Mouse (Mus musculus) left cerebral cortex, adult 2 months (tissue): ENCODE measurements around the gene Pax2. TPM values are rescaled to one million over a fixed set of nuclear protein-coding genes. Genes with fewer than 3 reads are reported as not detected.
A peak's percentile ranks its signal among the peaks of the same experiment; 100 is the strongest.

Experiments used
- DNase-seq, 2 experiments: peaks; one replicate each; pipeline ENCODE4 v3.0.0; 2021 to 2022; ENCODE audit warnings: low spot score in 2 of 2, mixed read lengths in 1 of 2; ENCODE audit errors: extremely low spot score in 1 of 2
- H3K27ac ChIP-seq: fragments of 200-600 bp; 2 replicates; pipeline ENCODE4 v1.8.1; 2022
- H3K4me3 ChIP-seq: fragments of 200-600 bp; 2 replicates; pipeline ENCODE4 v1.8.1; 2022
- CTCF ChIP-seq: fragments of 200-600 bp; IDR thresholded peaks from 2 replicates; pipeline ENCODE4 v1.8.1; 2022; ENCODE audit warnings: antibody characterized with exemption, mild to moderate bottlenecking, moderate library complexity
- intact Hi-C: fragments of 180-260 bp; cut with DNase I; formaldehyde crosslinking; loops from one replicate; pipeline ENCODE4 v1.15.1; 2025
- total RNA-seq, 2 experiments: library from RNA; stranded (reverse); gene quantifications; 2 replicates each; pipeline ENCODE4 v1.2.3; 2021

The Pax2 gene
- total RNA-seq, 2 experiments from 2014 or later = 0.14 to 0.28 TPM

DNA sequence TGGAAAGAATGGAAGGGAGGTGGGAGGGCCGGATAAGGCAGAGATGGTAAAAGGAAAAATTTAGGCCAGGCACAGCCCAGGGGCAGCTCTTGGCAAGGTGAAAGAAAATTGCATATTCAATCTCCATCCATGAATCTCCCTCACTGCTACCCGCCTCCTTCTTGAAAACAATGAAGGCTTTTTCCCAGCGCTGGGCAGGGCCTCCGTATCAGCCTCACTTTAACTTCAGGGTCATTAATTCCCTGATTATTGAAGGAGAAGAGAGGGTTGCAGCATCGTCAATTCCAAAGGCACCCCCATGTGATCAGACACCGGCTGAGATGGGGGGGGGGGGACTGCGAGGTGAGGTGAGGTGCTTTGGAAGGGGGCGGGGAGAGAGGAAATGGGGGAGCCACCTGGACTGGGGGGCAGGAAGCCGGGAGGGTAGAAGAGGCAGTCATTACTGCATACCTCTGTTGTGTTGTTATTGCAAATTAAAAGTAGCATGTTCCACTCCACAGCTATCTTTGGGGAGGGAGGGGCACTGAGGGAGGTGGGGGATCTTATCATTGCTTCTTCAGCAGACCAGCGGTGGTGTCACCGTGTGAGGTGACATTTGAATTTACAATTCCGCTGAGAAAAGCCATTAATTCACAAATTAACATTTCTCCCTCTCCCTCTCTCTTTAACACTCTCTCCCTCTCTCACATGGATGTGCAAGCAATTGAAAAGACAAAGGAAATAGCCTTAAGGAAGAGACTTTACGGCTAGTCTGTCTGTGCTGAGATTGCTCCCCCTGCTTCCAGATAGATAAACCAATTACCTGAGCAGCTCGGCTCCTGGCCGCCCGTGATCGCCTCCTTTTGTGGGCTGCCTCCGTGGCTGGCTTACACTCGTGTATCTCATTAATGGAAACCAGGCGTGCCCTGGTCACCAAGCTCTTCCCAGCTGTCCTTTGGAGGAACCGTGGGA lies 41.5 kb downstream of the Pax2 start:
- TF ChIP-seq CTCF = no peak
- Histone ChIP-seq H3K27ac (no peak overlapping the region), H3K4me3 (no peak overlapping the region)
- no peak for DNase-seq
- intact Hi-C loops = no loop called here

DNA sequence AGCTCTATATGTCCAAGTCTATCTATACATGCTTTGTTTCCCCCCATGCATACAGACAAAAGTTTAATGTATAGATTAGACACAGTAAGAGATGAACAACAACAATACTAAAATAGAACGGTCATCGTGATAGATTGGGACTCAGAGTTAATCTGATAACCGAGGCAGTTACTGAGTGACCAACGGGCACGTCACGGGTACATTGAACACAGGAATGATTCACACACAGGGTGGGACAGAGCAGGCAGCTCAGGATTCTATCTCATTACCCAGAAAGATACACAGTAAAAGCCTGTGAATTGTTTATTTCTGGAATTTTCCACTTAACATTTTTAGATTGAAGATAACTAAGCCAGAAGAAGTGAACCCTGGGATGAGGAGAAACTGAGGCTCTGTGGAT lies 42.9 kb downstream of the Pax2 start:
- Histone ChIP-seq H3K4me3 (no peak overlapping the region), H3K27ac (no peak overlapping the region)
- intact Hi-C loops = no loop called here
- DNase-seq = no peak
- TF ChIP-seq CTCF = no peak

DNA sequence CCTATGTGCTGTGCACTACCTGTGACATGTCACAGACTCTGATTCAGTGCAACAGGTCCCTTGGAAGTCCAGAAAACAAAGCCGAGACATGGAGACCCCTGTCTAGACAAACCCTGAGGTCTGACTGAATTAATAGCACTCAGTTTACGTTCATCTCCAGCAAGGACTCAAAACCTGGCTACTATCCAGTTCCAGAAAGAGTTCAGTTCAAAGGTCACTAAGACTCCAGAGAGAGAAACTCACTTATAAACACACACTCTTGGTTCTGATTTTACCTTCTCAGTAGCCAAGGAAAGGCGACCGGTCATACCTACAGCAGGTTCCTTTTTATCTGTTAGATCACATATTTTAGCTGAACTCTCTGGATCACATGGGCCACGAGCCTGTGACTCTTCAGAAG lies 43.3 kb downstream of the Pax2 start:
- Histone ChIP-seq H3K4me3 (no peak overlapping the region), H3K27ac (no peak overlapping the region)
- intact Hi-C loops = no loop called here
- no peak for DNase-seq
- TF ChIP-seq CTCF = no peak

DNA sequence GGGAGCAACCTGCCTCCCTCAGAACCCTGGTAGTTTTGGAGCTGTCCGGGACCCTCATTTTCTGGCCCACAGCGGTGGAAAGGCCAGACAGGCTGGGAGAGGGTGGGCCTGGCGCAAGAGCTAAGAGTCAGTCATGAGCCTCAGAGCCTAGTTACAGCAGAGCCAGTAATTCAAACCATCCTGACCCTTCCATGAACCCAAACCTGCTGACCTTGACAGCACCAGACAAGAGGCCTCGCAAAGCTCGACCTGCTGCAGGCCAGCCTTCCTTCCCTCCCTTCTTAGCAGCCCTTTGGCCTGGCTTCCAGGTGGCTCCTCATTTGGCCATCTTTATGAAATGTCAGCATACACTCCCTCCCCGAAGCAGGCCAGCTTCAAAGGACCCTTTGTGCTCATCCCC lies 44.5 kb downstream of the Pax2 start:
- TF ChIP-seq CTCF = no peak
- Histone ChIP-seq H3K27ac (no peak overlapping the region), H3K4me3 (no peak overlapping the region)
- no peak for DNase-seq
- intact Hi-C loops = no loop called here

DNA sequence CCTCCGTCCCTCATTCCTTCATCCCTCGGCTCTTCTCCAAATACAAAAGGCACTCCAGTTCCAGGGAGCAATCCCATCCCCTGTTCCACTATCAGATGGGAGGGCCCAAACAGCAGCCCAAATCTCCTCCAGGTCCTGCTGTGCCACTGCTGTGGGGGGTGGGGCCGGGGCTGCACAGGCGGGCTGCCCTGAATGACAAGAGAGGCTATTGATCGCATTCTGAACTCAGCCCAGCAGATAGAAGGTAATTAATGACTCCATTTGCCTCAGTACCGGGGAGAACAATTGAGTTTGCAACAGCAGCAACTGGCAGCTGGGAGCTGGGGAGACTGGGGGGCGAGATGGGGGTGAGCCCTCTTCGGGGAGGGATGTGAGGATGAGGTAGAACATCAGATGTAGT lies 52.9 kb downstream of the Pax2 start:
- TF ChIP-seq CTCF = no peak
- DNase-seq = no peak
- H3K4me3 ChIP-seq = no peak overlapping the region
- intact Hi-C loops = no loop called here
- H3K27ac ChIP-seq = no peak overlapping the region

DNA sequence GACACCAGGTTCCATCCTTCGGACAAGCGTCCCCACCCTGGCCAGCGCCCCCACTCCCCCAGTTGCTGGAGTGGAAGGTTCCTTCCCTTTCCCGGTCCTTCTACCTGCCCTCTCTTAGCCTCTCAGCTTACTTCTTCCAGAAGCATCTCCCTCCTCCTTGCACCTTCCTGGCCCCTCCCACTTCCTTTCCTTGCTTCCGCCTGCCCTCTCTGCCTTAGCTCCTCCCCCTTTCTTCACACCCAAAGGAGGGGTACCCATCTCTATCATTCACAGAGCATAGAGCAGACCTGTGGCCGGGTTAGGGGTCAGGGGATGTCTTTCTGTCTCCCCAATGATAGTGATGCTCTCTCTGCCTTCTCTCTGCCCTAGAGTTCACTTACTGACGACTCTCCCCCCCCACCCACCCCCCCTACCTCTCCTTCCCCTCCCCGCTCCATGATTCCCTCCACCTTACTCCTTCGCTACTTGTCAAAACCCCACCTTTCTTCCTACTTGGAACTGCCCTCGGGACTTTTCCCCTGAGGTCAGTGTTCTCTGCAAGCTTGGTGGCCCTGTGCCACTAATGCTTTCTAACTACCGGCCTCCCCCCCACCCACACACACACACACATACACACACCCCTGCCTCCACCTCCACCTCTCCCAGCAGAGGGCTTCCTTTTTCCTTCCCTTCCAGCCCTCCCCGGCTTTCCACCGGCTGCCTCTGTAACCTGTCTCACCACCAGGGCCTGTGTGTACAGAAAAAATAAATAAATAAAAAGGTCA lies 57.0 kb downstream of the Pax2 start:
- intact Hi-C loops = no loop called here
- Histone ChIP-seq H3K27ac (no peak overlapping the region), H3K4me3 (no peak overlapping the region)
- no peak for TF ChIP-seq CTCF
- DNase-seq = no peak

DNA sequence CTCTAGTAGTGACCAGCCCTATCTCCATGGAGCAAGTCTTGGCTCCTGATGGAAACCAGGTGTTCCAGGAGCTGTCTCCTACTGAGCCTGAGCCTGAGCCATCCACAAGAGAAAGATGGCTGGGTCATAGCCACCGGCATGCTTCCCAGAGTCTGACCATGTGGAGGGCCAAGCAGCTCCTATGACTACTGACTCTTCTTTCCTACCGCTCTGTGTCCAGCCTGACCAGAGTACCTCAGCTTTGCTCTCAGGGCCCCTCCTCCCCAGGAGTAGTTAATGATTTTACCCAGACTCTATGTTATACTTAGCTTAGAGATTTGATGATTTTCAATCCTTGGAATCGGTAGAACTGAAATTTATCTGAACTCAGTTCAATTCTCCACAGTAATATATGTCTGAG lies 59.3 kb downstream of the Pax2 start:
- intact Hi-C loops = no loop called here
- no peak for TF ChIP-seq CTCF
- no peak overlapping the region for H3K4me3 ChIP-seq
- H3K27ac ChIP-seq = no peak overlapping the region
- no peak for DNase-seq

DNA sequence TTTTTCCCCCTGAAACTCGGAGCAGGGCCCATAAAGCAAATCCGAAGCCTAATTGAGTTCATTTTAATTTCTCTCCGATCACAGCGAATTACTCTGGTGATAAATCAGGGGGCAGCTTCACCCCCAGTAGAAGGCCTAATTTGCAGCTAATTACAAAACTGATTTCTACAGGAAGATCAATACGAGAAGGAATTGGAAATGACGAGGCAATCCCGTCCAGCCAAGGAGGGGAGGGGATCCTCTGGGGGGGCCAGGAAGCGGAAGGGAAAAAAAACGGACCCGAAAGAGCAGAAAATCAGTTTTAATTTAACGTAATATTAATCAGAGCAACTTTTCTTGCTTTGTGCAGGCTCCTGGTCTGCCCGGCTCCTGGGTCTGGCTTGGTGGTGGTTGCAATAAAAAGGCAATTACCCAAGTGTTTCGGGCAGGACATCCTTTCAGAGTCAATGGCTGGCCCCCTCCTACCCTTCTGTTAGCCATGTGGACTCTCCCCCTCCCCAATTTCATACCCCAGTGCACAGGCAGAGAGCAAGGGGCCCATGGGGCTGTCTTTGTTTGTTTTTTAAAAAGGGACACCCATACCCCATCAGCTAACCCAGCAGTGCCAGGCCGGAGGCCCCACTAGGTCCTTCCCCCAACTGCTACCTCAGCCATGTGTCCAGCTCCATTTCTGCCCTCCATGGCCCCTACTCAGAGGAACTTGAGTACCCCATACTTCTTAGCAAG lies 61.7 kb downstream of the Pax2 start:
- DNase-seq = no peak
- TF ChIP-seq CTCF = no peak
- Histone ChIP-seq H3K4me3 (no peak overlapping the region), H3K27ac (no peak overlapping the region)
- intact Hi-C loops = no loop called here

DNA sequence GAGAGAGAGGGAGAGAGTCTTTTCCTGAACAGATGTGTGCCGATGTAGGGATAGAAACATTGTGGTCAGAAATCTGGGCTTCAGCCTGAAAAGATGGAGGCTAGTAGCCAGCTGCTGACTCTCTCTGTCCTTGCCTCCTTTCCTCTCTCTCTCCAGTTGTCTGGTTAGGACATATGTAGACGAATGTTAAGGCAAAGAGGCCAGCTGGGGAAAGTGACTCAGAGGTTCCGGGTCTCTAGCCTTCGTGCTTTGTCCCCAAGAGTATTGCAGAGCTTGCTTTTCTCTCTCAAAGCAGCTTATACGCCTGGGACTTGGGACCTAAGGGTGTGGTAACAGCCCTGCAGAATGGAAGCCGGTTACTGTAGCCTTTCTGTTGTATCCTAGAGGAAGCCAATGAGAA lies 62.8 kb downstream of the Pax2 start:
- H3K27ac ChIP-seq = no peak overlapping the region
- no peak for DNase-seq
- TF ChIP-seq CTCF = no peak
- intact Hi-C loops = no loop called here
- H3K4me3 ChIP-seq = no peak overlapping the region

DNA sequence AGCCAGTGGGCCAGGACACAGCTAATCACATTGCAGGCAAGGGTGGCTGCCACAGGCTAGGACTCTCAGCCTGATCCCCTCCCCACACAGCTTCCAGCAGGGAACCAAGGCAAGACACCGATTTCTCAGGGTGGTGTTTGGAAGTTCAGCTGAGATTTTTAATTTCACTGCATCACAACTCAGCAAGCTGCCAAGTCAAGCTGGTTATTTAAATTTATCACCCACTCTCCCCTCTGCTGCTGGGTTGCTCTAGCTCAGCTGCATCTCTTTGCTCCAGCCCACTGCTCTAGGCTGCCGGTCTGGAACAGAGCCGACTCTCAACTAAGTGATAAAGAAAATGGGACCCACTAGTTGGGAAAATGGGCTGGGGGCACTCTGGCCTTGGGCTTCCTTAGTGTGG lies 65.7 kb downstream of the Pax2 start:
- no peak overlapping the region for H3K4me3 ChIP-seq
- DNase-seq = peak in 1 of 2 experiments; percentile 28
- intact Hi-C loops = no loop called here
- H3K27ac ChIP-seq = no peak overlapping the region
- TF ChIP-seq CTCF = no peak

DNA sequence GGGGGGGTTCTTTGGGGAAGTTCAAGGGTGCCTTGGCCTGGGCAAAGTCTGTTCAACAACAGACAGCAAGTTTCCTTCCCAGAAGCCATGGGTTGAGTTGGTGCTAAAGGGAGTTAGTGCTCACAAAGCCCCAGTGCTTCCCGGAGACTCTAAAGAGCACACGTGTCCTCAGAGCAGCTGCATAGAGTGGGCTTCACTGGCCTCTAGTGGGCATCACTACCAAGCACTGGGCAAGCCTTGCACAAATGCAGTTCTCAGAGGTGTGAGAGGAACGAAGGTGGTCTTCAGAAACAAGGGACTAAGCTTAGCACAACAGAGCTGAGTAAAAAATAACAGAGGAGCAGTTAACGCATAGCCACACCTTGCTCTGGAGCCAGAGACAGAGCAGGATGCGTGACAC lies 66.5 kb downstream of the Pax2 start:
- no peak for DNase-seq
- no peak overlapping the region for H3K4me3 ChIP-seq
- no peak for TF ChIP-seq CTCF
- no peak overlapping the region for H3K27ac ChIP-seq
- intact Hi-C loops = no loop called here

DNA sequence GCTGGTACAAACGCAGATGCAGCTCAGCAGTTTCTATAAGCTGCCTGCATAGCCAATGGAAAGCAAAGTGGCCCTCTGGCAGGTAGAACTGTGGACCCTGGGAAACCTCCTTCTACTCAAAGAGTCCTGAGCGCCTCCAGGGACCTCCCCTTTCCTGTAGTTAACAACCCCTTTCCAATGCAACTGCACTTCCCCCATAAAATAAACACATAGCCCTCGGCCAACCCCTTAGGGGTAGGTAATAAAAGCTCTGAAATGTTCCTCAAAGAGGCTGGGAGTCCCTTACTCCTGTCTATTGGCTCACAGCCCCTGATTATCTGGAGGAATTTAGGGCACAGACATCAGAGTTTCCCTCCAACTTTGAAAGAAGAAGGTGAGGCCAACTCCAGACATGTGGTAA lies 67.8 kb downstream of the Pax2 start:
- intact Hi-C loops = no loop called here
- Histone ChIP-seq H3K27ac (no peak overlapping the region), H3K4me3 (no peak overlapping the region)
- TF ChIP-seq CTCF = no peak
- no peak for DNase-seq
